Mouse (Mus musculus): ENCODE measurements at regions not wholly inside any gene's neighbourhood (a gene's known extent, or its start where the extent isn't known, plus 50 kb on each side); places are given as distances from the start of the nearest gene placed in this dataset.

DNA sequence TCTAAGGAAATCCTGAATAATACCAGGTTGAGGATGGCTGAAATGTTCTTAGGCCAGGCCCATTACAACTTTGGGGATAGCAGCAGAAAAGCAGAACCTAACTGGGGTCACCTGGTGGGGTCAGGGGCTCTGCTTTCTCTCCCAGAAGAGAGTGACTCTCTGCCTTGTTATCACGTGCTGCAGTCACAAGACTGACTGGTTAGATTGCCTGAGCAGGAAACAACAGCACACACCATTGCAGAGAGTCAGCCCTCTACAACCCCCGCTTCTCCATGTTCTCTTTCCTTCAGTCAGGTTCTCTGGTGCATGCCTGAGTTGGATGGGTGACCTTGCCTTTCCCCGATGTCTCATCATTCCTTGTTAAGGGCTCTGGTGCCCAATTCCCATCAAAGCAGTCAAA lies 91.2 kb upstream of the Hsd17b12 start:
- DNase-seq, result no peak

DNA sequence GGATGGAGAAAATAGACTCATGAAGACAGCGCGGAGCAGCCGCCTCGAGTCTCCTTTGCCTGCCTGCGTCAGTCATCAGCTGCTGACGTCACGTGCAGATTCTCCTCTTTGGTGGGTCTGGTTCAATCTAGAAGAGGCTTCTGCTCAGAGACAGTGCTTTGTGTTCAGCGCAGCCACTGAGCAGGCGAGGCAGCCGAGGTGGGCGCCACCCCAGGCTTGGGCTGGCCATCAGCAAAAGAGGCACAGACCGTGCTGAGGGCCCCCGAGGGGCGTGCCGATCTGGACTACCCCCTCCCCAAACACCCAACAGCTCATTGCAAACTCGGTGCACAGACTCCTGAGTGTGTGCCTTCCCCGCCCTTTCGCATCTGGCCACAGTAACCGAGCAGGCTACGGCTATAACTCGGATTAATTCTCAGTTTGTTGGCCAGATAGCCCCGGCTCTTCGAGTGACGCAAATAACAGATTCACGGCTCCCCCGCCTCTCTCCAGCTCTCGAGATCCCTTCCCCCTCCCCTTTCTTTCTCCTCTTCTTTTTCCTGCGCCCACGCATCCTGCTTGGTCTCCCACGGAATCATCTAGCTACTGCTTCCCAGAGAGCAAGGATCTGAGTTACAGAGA lies 89.2 kb upstream of the Hsd17b12 start:
- no peak for DNase-seq

DNA sequence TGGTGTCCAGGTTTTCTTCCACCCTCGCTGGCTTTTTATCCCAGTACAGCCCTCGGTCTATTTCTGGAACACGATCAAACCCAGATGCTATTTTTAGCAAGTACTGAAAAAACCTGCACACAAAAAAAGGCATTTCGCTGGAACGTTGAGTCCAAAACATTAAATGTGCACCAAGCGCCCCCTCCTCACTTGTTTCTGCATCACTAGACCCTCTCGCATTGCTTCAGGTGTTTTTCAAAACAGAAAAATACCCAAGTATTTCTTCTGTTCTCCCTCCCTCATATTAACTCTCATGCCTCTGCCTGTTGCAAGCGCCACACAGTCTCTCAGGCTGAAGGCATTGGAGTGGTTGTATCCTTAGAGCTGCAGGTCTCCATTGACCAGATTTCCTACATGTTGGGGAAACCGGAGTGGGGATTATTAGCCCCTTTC lies 88.4 kb upstream of the Hsd17b12 start:
- no peak for DNase-seq

DNA sequence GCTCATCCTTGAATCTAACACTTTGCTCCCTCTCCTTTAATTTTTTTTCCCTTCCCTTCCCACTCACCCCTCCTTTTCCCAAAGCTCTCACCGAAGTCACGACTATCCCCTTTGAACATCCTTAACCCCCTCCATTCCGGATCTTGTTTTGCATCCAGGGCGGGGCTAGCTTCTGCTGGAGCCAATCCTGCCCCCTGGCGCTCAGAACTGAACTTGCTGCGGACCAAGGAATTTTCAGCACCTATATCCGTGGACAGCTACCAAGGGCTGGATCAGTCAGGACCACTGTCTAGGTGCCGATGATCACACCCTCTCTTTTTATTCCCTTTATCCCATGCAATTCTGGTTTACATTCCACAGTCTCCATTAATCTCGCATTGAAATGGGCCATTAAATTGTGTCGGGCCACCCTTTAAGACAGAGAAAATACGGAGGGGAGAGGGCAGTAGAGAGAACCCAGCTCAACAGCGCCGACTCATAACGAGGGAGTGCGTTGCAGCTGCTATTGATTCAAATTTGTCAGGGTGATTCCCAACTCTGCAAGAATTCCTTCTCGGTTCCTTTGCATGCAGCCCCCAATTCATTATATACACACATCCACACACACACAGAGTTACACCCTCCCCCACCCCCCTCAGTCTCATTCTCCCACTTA lies 87.7 kb upstream of the Hsd17b12 start:
- peak; percentile 52 to 82 for DNase-seq

DNA sequence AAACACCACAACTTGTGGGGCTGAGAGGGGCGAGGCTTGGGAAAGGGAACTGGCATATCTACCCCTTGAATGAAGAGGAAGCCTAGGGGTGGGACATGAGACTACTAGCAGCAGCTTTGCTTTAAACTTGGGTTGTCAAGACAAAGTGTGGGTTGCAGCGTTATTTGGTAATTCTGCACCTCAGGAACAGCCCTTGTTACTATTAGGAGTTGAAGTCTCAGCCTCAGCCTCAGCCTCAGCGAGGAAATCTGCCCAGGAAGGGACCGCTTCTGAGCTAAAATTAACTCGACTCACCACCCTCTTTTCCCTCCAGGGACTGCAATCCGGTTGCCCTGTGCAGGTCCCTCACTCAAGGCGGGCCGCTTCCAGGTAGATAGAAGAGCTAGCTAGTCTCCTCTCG lies 86.4 kb upstream of the Hsd17b12 start:
- no peak for DNase-seq

DNA sequence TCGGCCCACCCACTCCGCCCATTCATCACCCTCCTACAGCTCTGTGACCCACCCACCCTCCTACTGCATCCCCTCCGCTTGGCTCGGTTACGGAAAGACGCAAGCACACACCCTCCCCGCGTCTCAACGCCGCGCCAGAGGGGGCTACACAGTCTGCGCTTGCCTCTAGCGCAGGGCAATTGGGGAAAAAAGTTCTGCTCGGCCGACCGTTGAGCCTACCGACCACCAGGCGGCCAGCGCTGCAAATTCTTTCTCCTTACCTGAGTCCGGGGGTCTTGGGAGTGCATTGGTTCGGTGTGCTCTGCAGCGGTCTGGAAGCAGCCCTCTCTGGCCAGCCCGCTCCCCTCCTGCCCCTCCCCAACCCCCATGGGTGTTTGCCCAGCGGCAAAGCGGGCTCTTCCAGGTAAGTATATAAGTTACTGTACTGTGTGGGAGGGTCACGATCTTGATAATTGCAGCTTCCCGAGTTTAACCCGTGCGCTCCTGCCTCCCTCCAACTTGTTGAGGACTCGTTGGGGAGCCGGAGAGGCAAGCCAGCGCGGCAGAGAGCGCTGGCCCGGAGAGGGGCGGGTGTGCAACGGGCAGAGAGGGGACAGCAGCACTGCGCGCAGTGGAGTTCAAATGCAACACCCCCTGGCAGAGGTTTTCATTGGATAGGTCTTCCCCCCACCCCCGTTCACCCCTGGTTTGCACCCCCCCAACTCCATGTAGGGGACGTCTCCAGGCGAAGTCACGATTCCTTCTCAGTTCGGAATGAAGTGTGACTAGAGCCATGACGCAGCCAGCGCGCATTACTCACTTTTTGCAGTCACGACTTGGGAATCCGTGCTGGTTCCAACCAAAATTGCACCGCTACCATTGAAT lies 85.5 kb upstream of the Hsd17b12 start:
- DNase-seq, result no peak

DNA sequence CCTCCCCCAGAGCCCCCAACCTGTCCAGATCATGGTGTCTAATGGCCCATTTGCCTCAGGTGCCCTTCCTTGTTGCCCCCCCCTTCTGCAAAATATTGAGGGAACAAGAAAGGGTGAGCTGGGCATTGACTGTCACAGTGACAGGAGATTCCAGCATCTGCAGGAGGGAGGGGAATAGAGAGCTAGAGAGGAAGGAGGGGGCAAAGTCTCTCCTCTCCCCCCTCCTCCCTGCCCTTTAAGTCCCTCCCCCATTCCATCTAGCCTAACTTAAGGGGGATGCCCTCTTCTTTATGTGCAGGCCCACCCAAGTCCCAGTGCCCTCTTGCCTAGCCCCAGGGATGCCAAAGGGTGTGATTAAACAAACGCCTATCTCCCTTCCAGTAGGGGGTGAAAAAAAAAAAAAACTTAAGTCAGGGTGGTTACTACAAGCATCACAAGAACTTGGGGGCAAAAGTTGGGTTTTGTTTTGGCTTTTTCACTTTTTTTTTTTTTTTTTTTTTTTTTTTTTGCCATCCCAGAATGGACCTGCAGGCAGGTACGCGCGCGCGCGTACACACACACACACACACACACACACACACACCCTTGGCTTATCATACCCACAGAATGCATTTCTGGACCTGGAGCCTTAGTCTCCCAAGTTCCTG lies 84.8 kb upstream of the Hsd17b12 start:
- DNase-seq, result no peak

DNA sequence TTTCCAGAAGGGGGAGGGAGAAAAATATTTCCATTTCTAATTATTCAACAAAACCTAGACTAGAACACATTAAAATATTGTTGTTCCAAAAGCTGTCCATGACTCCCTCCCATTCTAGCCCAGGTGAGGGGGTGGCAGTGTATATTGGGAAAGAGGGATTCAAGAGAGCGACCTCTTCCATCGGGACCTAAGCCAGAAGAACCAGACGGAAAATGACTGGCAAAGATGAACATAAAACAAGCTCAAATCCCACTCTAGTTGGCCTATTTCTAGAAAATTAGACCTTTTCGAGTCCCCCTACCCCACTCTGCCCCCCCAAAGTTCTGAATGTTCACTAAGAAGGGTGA lies 84.3 kb upstream of the Hsd17b12 start:
- DNase-seq, result no peak

DNA sequence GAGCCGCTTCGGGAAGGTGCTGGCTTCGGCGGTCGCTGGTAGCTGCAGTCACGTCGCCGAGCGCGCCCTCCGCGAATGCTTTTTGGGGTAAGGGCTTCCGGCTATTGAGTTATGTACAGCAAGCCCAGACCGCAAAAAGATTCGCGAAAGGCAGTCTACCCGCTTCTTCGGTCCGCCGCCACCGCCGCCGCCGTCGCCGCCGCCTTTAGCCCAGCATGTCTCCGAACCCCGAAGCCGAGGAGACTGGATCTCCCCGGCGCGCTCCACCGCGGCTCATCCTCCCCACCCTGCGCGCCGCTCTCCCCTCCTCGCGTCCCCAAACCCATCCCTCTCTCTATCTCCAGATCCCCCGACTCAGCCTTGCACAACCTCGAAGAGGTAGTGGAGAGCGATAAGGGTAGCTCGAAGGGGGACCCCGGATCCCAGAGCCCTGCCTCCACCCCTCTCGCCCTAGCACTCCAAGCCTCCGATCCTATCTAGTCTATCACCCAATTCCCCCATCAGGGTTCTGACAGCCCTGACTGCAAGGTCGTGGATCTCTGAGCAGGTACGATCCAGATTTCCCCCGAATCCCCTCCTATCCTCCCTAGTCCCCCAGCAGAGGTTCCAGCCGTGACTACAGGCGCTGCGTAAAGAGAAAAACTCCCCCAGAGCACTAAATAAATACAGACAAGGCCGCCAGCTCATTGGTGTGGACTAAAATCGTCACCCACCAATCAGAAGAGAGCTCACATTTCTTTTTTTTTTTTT lies 83.7 kb upstream of the Hsd17b12 start:
- DNase-seq, result no peak

DNA sequence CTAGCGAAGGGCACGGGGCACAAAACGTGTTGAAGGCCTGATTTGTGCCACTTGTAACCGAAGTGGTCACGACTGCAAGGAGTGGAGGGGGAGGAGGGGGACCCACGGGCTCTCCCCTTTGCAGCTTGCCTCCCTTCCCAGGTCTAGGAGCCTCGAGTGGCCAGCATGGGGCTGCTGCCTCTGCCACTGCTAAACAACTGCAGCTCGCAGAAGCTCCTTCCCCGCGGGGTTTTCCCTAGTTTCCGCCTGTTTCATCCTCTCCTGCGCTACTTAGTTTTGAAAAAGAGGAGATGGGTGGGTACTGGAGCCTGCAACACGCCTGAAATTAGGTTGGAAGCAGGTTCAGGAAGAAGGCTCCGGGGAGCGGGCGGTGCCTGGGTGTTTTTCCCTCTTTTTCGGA lies 82.6 kb upstream of the Hsd17b12 start:
- DNase-seq, result no peak

DNA sequence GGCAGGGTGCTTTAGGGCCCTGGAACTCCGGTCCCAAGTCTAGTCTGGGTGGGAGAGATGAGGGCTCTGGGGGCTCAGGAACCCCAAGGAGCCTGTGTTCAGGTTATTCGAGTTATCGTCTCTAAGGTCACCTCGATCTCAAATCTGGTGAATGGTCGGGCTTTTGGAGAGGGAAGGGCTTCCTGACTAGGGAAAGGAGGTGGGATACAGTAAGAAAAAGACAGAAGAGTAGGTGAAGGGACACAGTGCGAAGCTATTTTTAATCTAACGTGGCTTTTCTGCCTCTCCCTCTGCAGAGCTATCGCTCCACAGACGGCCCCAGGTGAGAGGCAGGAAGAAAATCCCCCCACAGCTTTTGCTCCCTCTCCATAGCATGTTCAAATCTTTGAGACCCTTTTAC lies 81.8 kb upstream of the Hsd17b12 start:
- DNase-seq, result no peak

DNA sequence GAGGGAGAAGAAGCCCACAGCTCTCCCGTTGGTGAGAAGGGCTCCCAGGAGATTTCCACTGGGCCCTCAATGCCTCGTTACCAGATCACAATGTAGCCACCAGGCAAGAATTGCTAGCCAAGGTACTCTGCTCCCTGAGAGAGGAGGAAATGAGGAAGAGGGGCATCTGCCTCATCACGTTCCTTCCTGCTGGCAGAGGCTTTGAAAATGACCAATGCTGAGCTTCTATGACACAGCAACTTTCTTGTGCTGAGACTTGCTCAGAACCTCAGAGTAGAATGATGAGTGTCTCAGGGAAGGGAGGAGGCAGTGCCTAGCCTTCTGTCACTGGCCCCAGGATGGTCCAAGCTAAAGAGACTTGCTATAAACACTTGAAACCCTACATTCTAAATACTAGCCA lies 78.7 kb upstream of the Hsd17b12 start:
- DNase-seq, result no peak

DNA sequence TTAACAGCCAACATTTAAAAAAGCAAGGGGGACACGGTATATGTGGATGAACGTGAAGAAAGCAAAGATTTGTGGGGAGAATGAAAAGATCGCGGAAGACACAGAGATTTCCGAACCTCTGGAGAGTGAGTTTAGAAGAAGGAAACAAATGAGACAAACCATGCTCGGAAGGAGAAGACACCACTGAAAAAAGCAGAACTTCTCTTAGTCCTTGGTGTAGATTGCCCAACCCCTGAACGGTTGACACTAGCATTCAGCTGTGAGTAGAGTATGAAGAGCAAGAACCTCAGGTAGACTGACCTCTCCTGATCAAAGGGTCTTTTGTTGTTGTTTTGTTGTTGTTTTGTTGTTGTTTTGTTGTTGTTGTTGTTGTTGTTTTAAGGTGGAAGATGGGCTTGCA lies 75.8 kb upstream of the Hsd17b12 start:
- DNase-seq, result no peak

DNA sequence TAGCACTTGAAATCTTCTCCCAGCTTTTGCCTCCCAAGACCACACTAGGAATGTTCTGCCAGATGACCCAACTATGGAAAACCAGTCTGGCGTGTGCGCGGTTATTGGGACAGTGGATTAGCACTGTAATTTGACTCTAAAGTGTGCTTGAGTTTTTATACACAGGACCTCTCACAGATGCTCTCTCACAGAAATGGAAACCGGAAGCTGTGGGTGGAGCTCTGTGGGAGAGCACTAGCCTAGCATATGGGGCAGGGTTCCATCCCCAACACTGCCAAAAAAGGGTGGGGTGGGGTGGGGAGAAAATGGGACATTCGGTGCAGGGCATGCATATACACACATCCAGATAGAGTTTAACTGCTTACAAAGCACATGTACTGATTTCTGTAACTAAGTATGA lies 61.7 kb upstream of the Hsd17b12 start:
- no peak for DNase-seq

DNA sequence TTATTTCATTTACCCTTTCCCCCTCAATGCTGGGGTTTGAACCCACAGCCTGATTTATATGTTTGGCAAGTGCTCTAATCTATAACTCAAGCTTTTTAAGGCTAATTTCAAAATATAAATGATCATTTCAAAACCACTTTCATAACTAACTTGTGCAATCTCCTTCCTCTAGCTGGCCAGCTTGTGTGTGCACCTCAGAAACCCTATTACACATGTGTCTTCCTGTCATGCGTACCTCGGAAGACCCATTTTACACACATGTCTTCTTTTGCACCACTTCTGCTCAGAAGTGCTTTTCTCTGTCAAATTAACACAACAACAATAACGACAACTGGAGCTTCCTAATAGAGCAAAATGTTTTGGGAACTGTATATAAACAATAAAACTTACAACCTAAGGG lies 59.7 kb upstream of the Hsd17b12 start:
- no peak for DNase-seq

DNA sequence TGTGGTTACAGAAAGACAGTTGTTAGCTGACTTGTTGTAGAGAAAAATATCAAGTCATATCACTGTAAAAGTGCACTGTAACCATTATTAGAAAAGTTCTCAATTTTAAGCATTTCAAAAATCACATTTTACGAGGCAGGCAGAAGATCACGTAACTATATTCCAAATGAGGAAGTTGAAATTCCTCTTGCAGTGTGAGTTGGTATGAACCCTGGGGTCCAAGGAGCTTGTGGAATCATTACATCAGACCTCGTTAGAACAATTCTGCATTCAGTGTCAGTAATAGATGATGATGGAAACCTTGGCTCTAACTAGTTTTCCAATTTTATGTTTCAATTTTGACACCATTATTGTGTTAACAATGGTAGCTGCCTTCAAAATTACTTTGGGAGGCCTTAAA lies 57.7 kb upstream of the Hsd17b12 start:
- no peak for DNase-seq

Small RNAs in the stretch of these regions (microRNA-seq; reads per million reads assigned to microRNA genes)
- 0 reads per million in 2 experiments for gene Mir129-2
- gene Mir129b, result 0 reads per million in 2 experiments

All from heart, adult 18-20 months (tissue).